Mouse (Mus musculus): ENCODE measurements around the gene Psd.

- TF ChIP-seq CTCF (IDR thresholded peaks at IDR 0.05; ENCODE audit: control insufficient read depth, insufficient read depth, insufficient replicate concordance, low read depth, low read length) = no peak
- TF ChIP-seq POLR2A (IDR thresholded peaks at IDR 0.05; ENCODE audit: control insufficient read depth, low read depth, low read length) = no peak
Measured at GRCm38 (mm10) chr19:46347936-46348668, 21.1 kb upstream of the Psd start.
